Mouse (Mus musculus): ENCODE results near the gene Gimap9. TPM values are rescaled to one million over a fixed set of nuclear protein-coding genes. Genes with fewer than 3 reads are reported as not detected.

The Gimap9 gene
- polyA plus RNA-seq, 1 experiment: 49.6 TPM

- Histone ChIP-seq H3K27ac (ENCODE audit: control insufficient read depth, insufficient read depth, low read length) (no peak overlapping the region), H3K4me3 (ENCODE audit: control insufficient read depth, insufficient read depth, low read length) (peak overlapping the region; percentile 42), H3K4me1 (replicated peaks; ENCODE audit: control insufficient read depth, insufficient read depth, low read length) (peaks cover 22% of the 10 kb centered on the region), H3K36me3 (ENCODE audit: control insufficient read depth, insufficient read depth, low read length) (no peaks in the 10 kb centered on the region), H3K27me3 (ENCODE audit: control insufficient read depth, insufficient read depth, low read length) (no peaks in the 10 kb centered on the region)
- TF ChIP-seq POLR2A (IDR thresholded peaks at IDR 0.05; ENCODE audit: control insufficient read depth, extremely low read depth, insufficient read depth, low read length, poor library complexity) (no peak), CTCF (IDR thresholded peaks at IDR 0.05; ENCODE audit: borderline replicate concordance, control insufficient read depth, extremely low read depth, insufficient read depth, low read length, poor library complexity) (no peak)
- DNase-seq: no peak
- WGBS: 19% methylated on average over 13 of the region's 13 CpGs
These were observed 46.3 kb upstream of the Gimap9 start for GRCm38 (mm10) chr6:48629661-48630034.

- no peaks in the 10 kb centered on the region for H3K36me3 ChIP-seq (ENCODE audit: control insufficient read depth, insufficient read depth, low read length)
- no peak overlapping the region for H3K4me3 ChIP-seq (ENCODE audit: control insufficient read depth, insufficient read depth, low read length)
- no peaks in the 10 kb centered on the region for H3K27me3 ChIP-seq (ENCODE audit: control insufficient read depth, insufficient read depth, low read length)
- H3K27ac ChIP-seq (ENCODE audit: control insufficient read depth, insufficient read depth, low read length): no peak overlapping the region
- WGBS: 95% methylated on average over 8 of the region's 8 CpGs
- TF ChIP-seq CTCF (IDR thresholded peaks at IDR 0.05; ENCODE audit: borderline replicate concordance, control insufficient read depth, extremely low read depth, insufficient read depth, low read length, poor library complexity) (no peak), POLR2A (IDR thresholded peaks at IDR 0.05; ENCODE audit: control insufficient read depth, extremely low read depth, insufficient read depth, low read length, poor library complexity) (no peak)
- peaks cover 22% of the 10 kb centered on the region for H3K4me1 ChIP-seq (replicated peaks; ENCODE audit: control insufficient read depth, insufficient read depth, low read length)
- no peak for DNase-seq
These were observed 45.1 kb upstream of the Gimap9 start for GRCm38 (mm10) chr6:48630831-48631230.

GRCm38 (mm10) chr6:48635105-48635504 is 40.8 kb upstream of the Gimap9 start:
- 96% methylated on average over 2 of the region's 2 CpGs for WGBS
- Histone ChIP-seq H3K27ac (ENCODE audit: control insufficient read depth, insufficient read depth, low read length) (no peak overlapping the region), H3K36me3 (ENCODE audit: control insufficient read depth, insufficient read depth, low read length) (no peaks in the 10 kb centered on the region), H3K27me3 (ENCODE audit: control insufficient read depth, insufficient read depth, low read length) (no peaks in the 10 kb centered on the region), H3K4me3 (ENCODE audit: control insufficient read depth, insufficient read depth, low read length) (no peak overlapping the region), H3K4me1 (replicated peaks; ENCODE audit: control insufficient read depth, insufficient read depth, low read length) (no peaks in the 10 kb centered on the region)
- TF ChIP-seq CTCF (IDR thresholded peaks at IDR 0.05; ENCODE audit: borderline replicate concordance, control insufficient read depth, extremely low read depth, insufficient read depth, low read length, poor library complexity) (no peak), POLR2A (IDR thresholded peaks at IDR 0.05; ENCODE audit: control insufficient read depth, extremely low read depth, insufficient read depth, low read length, poor library complexity) (no peak)
- no peak for DNase-seq

- Histone ChIP-seq H3K36me3 (ENCODE audit: control insufficient read depth, insufficient read depth, low read length) (no peaks in the 10 kb centered on the region), H3K27me3 (ENCODE audit: control insufficient read depth, insufficient read depth, low read length) (no peaks in the 10 kb centered on the region), H3K4me1 (replicated peaks; ENCODE audit: control insufficient read depth, insufficient read depth, low read length) (no peaks in the 10 kb centered on the region), H3K4me3 (ENCODE audit: control insufficient read depth, insufficient read depth, low read length) (no peak overlapping the region), H3K27ac (ENCODE audit: control insufficient read depth, insufficient read depth, low read length) (no peak overlapping the region)
- no peak for TF ChIP-seq CTCF (IDR thresholded peaks at IDR 0.05; ENCODE audit: borderline replicate concordance, control insufficient read depth, extremely low read depth, insufficient read depth, low read length, poor library complexity)
- TF ChIP-seq POLR2A (IDR thresholded peaks at IDR 0.05; ENCODE audit: control insufficient read depth, extremely low read depth, insufficient read depth, low read length, poor library complexity): no peak
- 93% methylated on average over 6 of the region's 6 CpGs for WGBS
- no peak for DNase-seq
These were observed 39.4 kb upstream of the Gimap9 start for GRCm38 (mm10) chr6:48636515-48636914.

GRCm38 (mm10) chr6:48637811-48638500 is 38.0 kb upstream of the Gimap9 start:
- DNase-seq: no peak
- no peaks in the 10 kb centered on the region for H3K36me3 ChIP-seq (ENCODE audit: control insufficient read depth, insufficient read depth, low read length)
- 81% methylated on average over 6 of the region's 6 CpGs for WGBS
- no peaks in the 10 kb centered on the region for H3K4me1 ChIP-seq (replicated peaks; ENCODE audit: control insufficient read depth, insufficient read depth, low read length)
- TF ChIP-seq POLR2A (IDR thresholded peaks at IDR 0.05; ENCODE audit: control insufficient read depth, extremely low read depth, insufficient read depth, low read length, poor library complexity): no peak
- no peak for TF ChIP-seq CTCF (IDR thresholded peaks at IDR 0.05; ENCODE audit: borderline replicate concordance, control insufficient read depth, extremely low read depth, insufficient read depth, low read length, poor library complexity)
- no peak overlapping the region for H3K4me3 ChIP-seq (ENCODE audit: control insufficient read depth, insufficient read depth, low read length)
- no peak overlapping the region for H3K27ac ChIP-seq (ENCODE audit: control insufficient read depth, insufficient read depth, low read length)
- H3K27me3 ChIP-seq (ENCODE audit: control insufficient read depth, insufficient read depth, low read length): no peaks in the 10 kb centered on the region

- 80% methylated on average over 2 of the region's 2 CpGs for WGBS
- H3K4me3 ChIP-seq (ENCODE audit: control insufficient read depth, insufficient read depth, low read length): no peak overlapping the region
- H3K4me1 ChIP-seq (replicated peaks; ENCODE audit: control insufficient read depth, insufficient read depth, low read length): no peaks in the 10 kb centered on the region
- H3K27ac ChIP-seq (ENCODE audit: control insufficient read depth, insufficient read depth, low read length): no peak overlapping the region
- H3K27me3 ChIP-seq (ENCODE audit: control insufficient read depth, insufficient read depth, low read length): no peaks in the 10 kb centered on the region
- no peak for DNase-seq
- TF ChIP-seq CTCF (IDR thresholded peaks at IDR 0.05; ENCODE audit: borderline replicate concordance, control insufficient read depth, extremely low read depth, insufficient read depth, low read length, poor library complexity) (no peak), POLR2A (IDR thresholded peaks at IDR 0.05; ENCODE audit: control insufficient read depth, extremely low read depth, insufficient read depth, low read length, poor library complexity) (no peak)
- no peaks in the 10 kb centered on the region for H3K36me3 ChIP-seq (ENCODE audit: control insufficient read depth, insufficient read depth, low read length)
These were observed 37.4 kb upstream of the Gimap9 start for GRCm38 (mm10) chr6:48638553-48638952.

Measured in thymus, adult 2 months (tissue).